Mouse (Mus musculus) intestine, postnatal 0 days (tissue): ENCODE results near the gene Pou2f3. TPM values are rescaled to one million over a fixed set of nuclear protein-coding genes. Genes with fewer than 3 reads are reported as not detected.

Source experiments
- ATAC-seq: fragments of 200-750 bp; cut with Nextera tagmentation; 2 replicates; pipeline ENCODE4 v1.8.0; 2017; ENCODE audit warnings: mild to moderate bottlenecking, moderate TSS enrichment, moderate library complexity
- H3K27ac ChIP-seq: fragments of 300-500 bp; sonication (generic); 2 replicates; pipeline ENCODE4 v1.5.1; 2014; ENCODE audit warnings: mild to moderate bottlenecking, low read depth, low read length, moderate library complexity
- H3K27me3 ChIP-seq: fragments of 300-500 bp; sonication (generic); replicated peaks from 2 replicates; pipeline ENCODE4 v1.6.1; 2014; ENCODE audit warnings: low read length, mixed read lengths; ENCODE audit not compliant: control insufficient read depth, insufficient read depth
- H3K36me3 ChIP-seq: fragments of 300-500 bp; sonication (generic); 2 replicates; pipeline ENCODE4 v1.6.1; 2014; ENCODE audit warnings: mild to moderate bottlenecking, moderate library complexity; ENCODE audit not compliant: control insufficient read depth, insufficient read depth
- H3K4me1 ChIP-seq: fragments of 300-500 bp; sonication (generic); replicated peaks from 2 replicates; pipeline ENCODE4 v1.6.1; 2014; ENCODE audit warnings: antibody characterized with exemption, low read length, mixed read lengths; ENCODE audit not compliant: control insufficient read depth, insufficient read depth
- H3K4me2 ChIP-seq: fragments of 300-500 bp; sonication (generic); replicated peaks from 2 replicates; pipeline ENCODE4 v1.6.1; 2014; ENCODE audit warnings: low read depth, mild to moderate bottlenecking, moderate library complexity
- H3K4me3 ChIP-seq: fragments of 300-500 bp; sonication (generic); 2 replicates; pipeline ENCODE4 v1.5.1; 2014; ENCODE audit warnings: low read depth, low read length
- H3K9ac ChIP-seq: fragments of 300-500 bp; sonication (generic); 2 replicates; pipeline ENCODE4 v1.6.1; 2014; ENCODE audit warnings: mild to moderate bottlenecking, low read depth, low read length
- H3K9me3 ChIP-seq: fragments of 300-500 bp; sonication (generic); 2 replicates; pipeline ENCODE4 v1.6.1; 2016; ENCODE audit warnings: mixed run types; ENCODE audit not compliant: control insufficient read depth
- CTCF ChIP-seq: sonication (generic); IDR thresholded peaks from 2 replicates; pipeline ENCODE4 v1.5.1; 2016; ENCODE audit warnings: low read depth, mild to moderate bottlenecking, control low read depth, antibody characterized with exemption, moderate library complexity
- WGBS: fragments of 180-500 bp; shearing (Covaris S2); extraction: QIAGEN DNeasy Blood & Tissue Kit; methylation state at CpG from one replicate; pipeline ENCODE4 v1.1.7; 2014; 5-methylcytosine and 5-hydroxymethylcytosine counted together
- polyA plus RNA-seq: library from polyadenylated mRNA; unstranded; fragments of >200 nt; fragmentation: Nextera tagmentation; extraction: Ambion mirVana; gene quantifications from 2 replicates; pipeline ENCODE4 v1.2.1, GENCODE M21; 2015

Pou2f3 gene
- polyA plus RNA-seq, 1 experiment from 2014 or later = 0.18 TPM

DNA sequence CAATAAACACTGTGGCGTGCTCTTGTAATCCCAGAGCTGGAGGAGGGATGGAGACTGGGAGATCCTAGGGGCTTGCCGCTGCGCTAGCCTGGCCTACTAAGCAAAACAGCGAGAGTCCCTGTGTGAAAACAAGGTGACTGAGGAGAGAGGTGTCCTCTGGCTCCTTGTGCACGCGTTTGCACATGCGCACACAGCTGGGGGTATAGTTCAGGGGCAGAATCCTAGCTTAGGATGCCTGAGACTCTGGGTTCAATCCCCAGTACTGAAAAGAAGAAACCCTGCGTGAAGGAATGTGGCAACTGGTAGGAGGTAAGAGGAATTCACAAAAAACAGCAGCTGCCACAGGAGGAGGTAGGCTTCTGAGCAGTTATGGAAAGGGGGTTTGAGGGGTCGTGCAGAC lies 16.2 kb downstream of the Pou2f3 start:
- Histone ChIP-seq H3K9ac (no peak overlapping the region), H3K4me1 (0 out of 2 replicates have a peak, but pooled peaks cover 3% of the 10 kb centered on the region), H3K27me3 (no peaks in the 10 kb centered on the region), H3K27ac (no peak overlapping the region), H3K9me3 (no peaks in the 10 kb centered on the region), H3K36me3 (no peaks in the 10 kb centered on the region), H3K4me2 (no peak overlapping the region), H3K4me3 (no peak overlapping the region)
- TF ChIP-seq CTCF = no peak
- 54% methylated on average over 9 of the region's 9 CpGs for WGBS
- no peak for ATAC-seq

DNA sequence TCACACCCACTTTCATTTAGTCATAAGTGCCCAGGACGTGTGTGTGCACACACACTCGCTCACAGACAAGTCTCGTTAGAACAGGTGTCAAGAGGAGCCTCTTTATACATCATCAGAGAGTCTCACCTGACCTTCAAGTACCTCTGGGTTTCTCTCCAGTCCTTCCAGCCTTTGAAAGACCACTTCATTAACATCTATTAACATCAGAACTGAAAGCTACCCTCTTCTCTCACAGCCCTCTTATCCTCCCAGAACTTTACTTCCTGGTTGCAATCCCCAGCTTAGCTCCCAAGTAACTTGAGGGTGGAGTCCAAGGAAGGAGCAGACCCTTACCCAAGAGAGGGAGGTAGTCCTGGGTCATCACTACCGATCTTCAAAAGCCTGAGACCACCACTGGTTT lies 18.6 kb downstream of the Pou2f3 start:
- no peak overlapping the region for H3K4me3 ChIP-seq
- H3K27ac ChIP-seq = no peak overlapping the region
- TF ChIP-seq CTCF = no peak
- no peaks in the 10 kb centered on the region for H3K36me3 ChIP-seq
- H3K4me1 ChIP-seq = 0 out of 2 replicates have a peak, but pooled peaks cover 3% of the 10 kb centered on the region
- no peaks in the 10 kb centered on the region for H3K27me3 ChIP-seq
- no peaks in the 10 kb centered on the region for H3K9me3 ChIP-seq
- no peak for ATAC-seq
- 68% methylated on average over 4 of the region's 4 CpGs for WGBS
- H3K9ac ChIP-seq = no peak overlapping the region
- no peak overlapping the region for H3K4me2 ChIP-seq

- H3K4me1 ChIP-seq = 0 out of 2 replicates have a peak, but pooled peaks cover 3% of the 10 kb centered on the region
- no peak overlapping the region for H3K4me2 ChIP-seq
- H3K36me3 ChIP-seq = no peaks in the 10 kb centered on the region
- WGBS = 51% methylated on average over 3 of the region's 3 CpGs
- H3K9me3 ChIP-seq = no peaks in the 10 kb centered on the region
- H3K27me3 ChIP-seq = no peaks in the 10 kb centered on the region
- no peak overlapping the region for H3K4me3 ChIP-seq
- ATAC-seq = no peak
- H3K9ac ChIP-seq = no peak overlapping the region
- TF ChIP-seq CTCF = no peak
- no peak overlapping the region for H3K27ac ChIP-seq
These were observed 21.2 kb downstream of the Pou2f3 start for GRCm38 (mm10) chr9:43189021-43189356.

DNA sequence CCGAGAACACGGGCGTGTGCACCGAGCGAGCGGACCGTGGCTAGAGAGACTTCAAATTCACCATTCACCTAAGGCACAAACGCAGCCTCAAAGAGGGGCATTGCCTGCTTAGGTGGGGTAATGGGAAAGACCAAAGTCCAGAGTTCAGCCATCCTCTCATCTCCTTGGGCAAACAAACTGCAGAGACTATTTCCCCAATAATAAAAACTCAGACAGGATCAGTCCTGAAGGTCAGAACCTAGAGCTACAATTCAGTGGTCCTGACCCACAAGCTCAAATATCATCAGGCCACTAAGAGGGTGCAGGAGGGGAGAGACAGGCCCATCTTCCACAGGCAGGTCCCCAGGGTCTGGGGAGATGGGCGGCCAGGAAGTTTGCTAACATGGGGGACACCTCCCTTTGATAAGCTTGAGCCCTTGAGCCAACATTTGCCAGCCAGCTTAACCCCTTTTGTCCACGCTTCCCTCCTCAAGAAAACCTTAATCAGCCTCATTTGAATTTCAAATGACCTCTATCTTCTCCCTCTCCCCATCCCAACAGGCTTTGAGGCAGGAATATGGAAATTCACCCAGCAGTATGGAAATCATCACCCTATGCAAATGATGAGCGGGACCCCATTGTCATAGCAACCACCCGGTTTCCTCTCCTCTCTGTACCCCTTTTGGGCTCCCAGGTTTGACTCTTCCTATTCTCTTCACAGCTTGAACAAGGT lies 21.7 kb downstream of the Pou2f3 start:
- Histone ChIP-seq H3K36me3 (no peaks in the 10 kb centered on the region), H3K4me1 (0 out of 2 replicates have a peak, but pooled peaks cover 3% of the 10 kb centered on the region), H3K9ac (no peak overlapping the region), H3K4me2 (no peak overlapping the region), H3K9me3 (no peaks in the 10 kb centered on the region), H3K4me3 (no peak overlapping the region), H3K27ac (no peak overlapping the region), H3K27me3 (no peaks in the 10 kb centered on the region)
- 49% methylated on average over 12 of the region's 12 CpGs for WGBS
- no peak for TF ChIP-seq CTCF
- no peak for ATAC-seq

DNA sequence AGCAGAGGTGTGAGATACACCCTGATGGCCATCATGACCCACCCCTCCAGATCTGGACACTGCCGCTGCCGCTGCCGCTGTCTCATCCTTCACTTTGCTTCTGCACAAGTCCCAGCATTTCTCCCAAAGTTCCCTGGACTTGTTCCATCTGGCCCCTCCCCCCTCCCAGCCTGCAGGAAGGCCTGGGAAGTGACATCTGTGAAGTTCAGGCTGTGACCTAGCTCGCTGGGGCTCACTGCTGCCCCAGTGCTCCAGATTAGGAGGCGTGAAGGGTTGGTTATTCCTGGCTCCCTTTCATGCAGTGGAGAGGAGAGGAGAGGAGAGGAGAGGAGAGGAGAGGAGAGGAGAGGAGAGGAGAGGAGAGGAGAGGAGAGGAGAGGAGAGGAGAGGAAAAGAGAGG lies 30.6 kb downstream of the Pou2f3 start:
- H3K9me3 ChIP-seq = no peaks in the 10 kb centered on the region
- 62% methylated on average over 5 of the region's 5 CpGs for WGBS
- no peak overlapping the region for H3K4me3 ChIP-seq
- H3K9ac ChIP-seq = no peak overlapping the region
- 0 out of 2 replicates have a peak, but pooled peaks cover 3% of the 10 kb centered on the region for H3K4me1 ChIP-seq
- TF ChIP-seq CTCF = no peak
- H3K27ac ChIP-seq = no peak overlapping the region
- H3K36me3 ChIP-seq = no peaks in the 10 kb centered on the region
- H3K27me3 ChIP-seq = no peaks in the 10 kb centered on the region
- no peak for ATAC-seq
- no peak overlapping the region for H3K4me2 ChIP-seq

DNA sequence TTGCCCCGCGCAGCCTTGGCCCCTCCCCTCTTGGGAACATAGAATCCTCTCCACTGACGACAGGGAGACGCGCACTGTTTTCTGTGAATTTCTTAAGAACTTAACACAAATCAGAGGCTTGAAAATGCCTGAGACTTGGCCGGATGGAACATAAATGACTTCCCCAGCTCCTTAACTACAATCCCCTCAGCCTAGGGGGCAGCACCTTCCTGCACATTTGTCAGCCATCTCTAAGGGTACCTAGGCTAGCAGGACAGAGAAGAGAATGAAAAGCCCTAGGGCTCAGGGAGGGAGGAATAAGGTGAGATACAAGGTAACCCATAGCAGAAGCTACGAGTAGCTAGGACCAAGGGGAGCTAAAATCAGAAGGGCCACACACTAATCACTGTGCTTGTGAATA lies 32.0 kb downstream of the Pou2f3 start:
- Histone ChIP-seq H3K9ac (no peak overlapping the region), H3K4me3 (no peak overlapping the region), H3K27me3 (no peaks in the 10 kb centered on the region), H3K4me2 (no peak overlapping the region), H3K27ac (no peak overlapping the region), H3K4me1 (0 out of 2 replicates have a peak, but pooled peaks cover 3% of the 10 kb centered on the region), H3K9me3 (no peaks in the 10 kb centered on the region), H3K36me3 (no peaks in the 10 kb centered on the region)
- peak; percentile 54 for TF ChIP-seq CTCF
- no peak for ATAC-seq
- 63% methylated on average over 7 of the region's 7 CpGs for WGBS
